Mouse (Mus musculus): Measurements from ENCODE around the gene Pom121l2. TPM values are rescaled to one million over a fixed set of nuclear protein-coding genes. Genes with fewer than 3 reads are reported as not detected.

Gene Pom121l2
- 0.05 and 0.07 TPM in 2 replicates for polyA plus RNA-seq (2015; fragmentation: Nextera tagmentation; extraction: Ambion mirVana)

DNA sequence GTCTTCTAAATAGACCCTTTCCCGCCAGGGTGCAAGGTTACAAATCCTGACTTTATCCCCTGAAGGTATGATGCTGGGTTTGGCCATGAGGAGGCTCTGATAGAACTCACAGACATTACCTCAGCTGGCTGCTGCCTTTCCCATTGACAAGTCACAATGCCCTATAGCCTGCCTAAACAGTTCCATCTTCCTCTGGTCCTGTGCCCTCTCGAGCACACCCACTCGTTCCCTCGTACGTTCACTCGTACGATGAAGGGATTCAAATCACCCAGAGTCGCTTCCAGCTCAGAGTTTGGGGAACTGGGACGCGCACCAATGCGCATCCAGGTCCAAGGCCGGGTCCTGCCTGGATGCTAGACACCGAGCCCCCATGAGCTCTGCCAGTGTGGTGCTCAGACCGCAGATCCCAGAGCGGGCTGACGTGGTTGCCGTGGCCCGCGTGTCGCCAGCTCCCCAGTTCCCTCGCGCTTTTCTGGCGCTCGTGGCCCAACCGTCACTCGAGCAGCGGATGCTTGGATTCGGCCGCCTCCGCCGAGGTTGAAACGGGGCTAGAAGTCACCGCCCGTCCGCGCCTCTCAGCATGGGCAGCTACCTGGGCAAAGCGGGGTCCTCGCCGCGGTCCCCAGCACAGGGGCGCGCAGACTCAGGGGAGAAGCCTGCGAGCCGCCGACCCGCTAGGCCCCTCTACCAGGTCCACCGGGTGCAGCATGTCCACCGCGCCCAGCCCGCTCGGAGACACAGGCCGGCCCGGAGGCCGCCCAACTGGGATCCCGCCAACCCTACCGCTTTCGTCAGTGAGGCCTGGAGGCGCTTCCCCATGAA is at the start of gene Pom121l2:
Gene Pom121l2, plus strand, starts transcription at position 214 of the 822 bp plus-strand sequence.
- Histone ChIP-seq H3K9ac (peak within 1 kb of the TSS; percentile 80), H3K4me1 (peaks cover 8% of the 10 kb centered on the region), H3K4me2 (peak within 1 kb of the TSS; percentile 82), H3K36me3 (no peaks in the 10 kb centered on the region), H3K27ac (replicated peaks) (no peak within 1 kb of the TSS), H3K4me3 (peak within 1 kb of the TSS; percentile 59), H3K27me3 (replicated peaks) (peaks cover 80% of the 10 kb centered on the region), H3K9me3 (no peaks in the 10 kb centered on the region)
- WGBS = under 1% methylated on average over 58 of the region's 58 CpGs
- no peak for ATAC-seq (ENCODE audit: extremely low read depth, insufficient number of reproducible peaks, low FRiP score, low TSS enrichment)

DNA sequence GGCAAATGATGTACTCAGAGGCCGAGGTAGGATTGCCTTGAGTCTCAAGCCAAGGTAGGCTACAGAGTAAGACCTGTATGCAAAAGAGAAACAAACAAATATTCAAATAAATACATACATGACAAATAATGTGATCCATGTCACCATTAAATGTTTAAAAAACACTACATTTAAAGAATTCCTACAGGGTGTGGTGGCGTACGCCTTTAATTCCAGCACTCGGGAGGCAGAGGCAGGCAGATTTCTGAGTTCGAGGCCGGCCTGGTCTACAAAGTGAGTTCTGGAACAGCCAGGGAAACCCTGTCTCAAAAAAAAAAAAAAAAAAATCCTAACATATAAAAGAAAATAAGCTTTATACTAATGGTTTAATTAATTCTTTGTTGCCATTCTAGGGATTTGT is 49.3 kb upstream of the Pom121l2 start:
- 59% methylated on average over 6 of the region's 6 CpGs for WGBS
- Histone ChIP-seq H3K9me3 (no peaks in the 10 kb centered on the region), H3K27ac (replicated peaks) (no peak overlapping the region), H3K27me3 (replicated peaks) (no peaks in the 10 kb centered on the region), H3K9ac (no peak overlapping the region), H3K4me2 (peak overlapping the region; percentile 40), H3K36me3 (no peaks in the 10 kb centered on the region), H3K4me1 (peaks cover 22% of the 10 kb centered on the region; the same call in 1 of the 2 replicates), H3K4me3 (peak overlapping the region; percentile 5; the same call in 1 of the 2 replicates)
- no peak for ATAC-seq (ENCODE audit: extremely low read depth, insufficient number of reproducible peaks, low FRiP score, low TSS enrichment)

DNA sequence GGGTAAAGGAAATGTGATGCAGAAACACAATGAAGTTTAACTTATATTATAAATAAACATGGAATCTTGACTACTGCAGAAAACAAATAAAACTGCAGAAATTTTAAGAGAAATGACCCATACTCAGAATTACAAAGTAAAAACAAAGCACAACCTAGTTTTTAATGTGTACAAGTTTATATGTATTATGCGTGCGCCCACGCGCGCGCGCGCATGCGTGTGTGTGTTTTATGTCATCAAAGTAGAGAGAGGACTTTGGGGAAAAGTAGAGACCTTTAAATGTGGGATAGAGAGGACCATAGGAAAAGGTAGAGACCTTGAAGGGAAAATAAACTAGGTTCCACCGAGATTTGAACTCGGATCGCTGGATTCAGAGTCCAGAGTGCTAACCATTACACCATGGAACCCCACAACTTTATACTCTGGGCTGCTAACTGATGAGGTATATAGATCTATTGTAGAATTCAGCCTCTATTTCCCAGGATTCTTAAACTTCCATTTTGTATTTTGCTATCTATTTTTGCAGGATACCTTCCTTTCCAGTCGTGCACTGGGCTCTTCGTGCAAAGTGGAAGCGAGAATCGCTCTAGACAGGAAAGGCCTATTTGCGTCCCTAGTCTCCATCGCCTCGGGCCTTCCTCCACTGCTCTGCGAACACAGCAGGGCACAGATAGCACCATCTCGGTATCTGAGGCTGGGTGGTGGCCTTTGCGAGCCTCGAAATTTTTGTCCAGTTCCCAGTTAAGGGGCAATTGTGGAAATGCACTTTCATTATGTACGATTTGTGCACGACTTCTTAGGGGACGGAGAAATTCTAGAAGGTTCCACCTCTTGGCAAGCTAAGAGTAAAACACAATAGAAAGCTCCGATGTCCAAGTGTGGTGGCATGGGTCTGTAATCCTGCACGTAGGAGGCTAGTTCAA is 47.1 kb upstream of the Pom121l2 start:
- Histone ChIP-seq H3K36me3 (no peaks in the 10 kb centered on the region), H3K27me3 (replicated peaks) (no peaks in the 10 kb centered on the region), H3K9me3 (no peaks in the 10 kb centered on the region), H3K4me1 (peaks cover 31% of the 10 kb centered on the region; the same call in 1 of the 2 replicates), H3K27ac (replicated peaks) (peak overlapping the region; percentile 54), H3K4me2 (peak overlapping the region; percentile 62), H3K4me3 (peak overlapping the region; percentile 41), H3K9ac (peak overlapping the region; percentile 67)
- WGBS = 11% methylated on average over 28 of the region's 28 CpGs
- ATAC-seq (ENCODE audit: extremely low read depth, insufficient number of reproducible peaks, low FRiP score, low TSS enrichment) = no peak

DNA sequence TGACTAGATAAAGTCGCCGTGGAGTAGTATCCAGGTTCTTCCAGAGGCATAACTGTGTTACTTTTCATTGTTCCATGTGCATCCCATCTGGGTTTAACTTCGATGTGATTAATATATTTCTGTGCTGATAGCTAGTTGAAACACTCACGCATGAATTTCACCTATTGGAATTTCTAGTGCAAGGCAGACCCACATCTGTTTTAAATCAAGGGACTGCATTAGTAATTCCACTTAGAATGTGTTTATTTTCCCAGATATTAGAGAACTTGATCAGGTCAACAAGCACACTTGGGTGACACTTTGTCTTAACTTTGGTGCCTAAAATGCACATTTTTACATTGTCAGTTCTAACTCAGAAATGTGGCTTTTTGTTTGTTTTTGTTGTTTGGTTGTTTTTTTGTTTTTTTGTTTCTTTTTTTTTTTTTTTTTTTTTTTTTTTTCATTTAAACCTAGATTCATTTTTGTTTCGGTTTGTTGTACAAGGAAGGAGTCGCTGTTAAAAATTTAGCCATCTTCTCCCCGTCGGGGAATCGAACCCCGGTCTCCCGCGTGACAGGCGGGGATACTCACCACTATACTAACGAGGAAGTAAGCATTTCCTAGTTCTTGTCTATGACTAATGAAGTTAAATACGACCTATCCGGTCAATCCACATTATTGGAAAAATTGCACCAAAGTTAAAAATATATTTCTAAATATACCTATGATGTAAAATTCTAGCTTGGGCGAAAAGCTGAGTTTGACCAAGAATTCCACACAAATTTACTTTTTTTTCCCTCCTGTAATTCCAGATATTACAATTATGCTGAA is 45.8 kb upstream of the Pom121l2 start:
- ATAC-seq (ENCODE audit: extremely low read depth, insufficient number of reproducible peaks, low FRiP score, low TSS enrichment) = no peak
- WGBS = 14% methylated on average over 17 of the region's 17 CpGs

DNA sequence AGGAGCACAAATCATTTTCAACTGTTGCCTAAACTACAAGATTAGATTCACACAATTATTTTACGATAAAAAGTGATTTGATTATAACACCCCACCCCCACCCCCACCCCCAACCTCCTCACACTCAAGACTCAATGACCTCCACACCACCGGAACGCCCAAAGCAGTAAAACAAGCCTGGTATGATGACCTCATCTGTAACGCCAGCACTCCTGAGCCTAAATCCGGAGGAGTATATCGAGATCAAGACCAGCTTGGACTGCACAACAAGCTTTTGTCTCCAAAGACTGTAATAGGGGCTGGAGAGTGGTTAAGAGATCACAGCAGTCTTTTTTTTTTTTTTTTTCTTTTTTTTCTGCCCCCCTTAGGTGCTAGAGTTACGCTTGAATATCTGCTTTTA is 45.2 kb upstream of the Pom121l2 start:
- Histone ChIP-seq H3K9me3 (no peaks in the 10 kb centered on the region), H3K36me3 (no peaks in the 10 kb centered on the region), H3K9ac (no peak overlapping the region; the same call in 1 of the 2 replicates), H3K4me1 (peaks cover 31% of the 10 kb centered on the region; the same call in 1 of the 2 replicates), H3K27me3 (replicated peaks) (no peaks in the 10 kb centered on the region), H3K4me3 (peak overlapping the region; percentile 49), H3K4me2 (peak overlapping the region; percentile 67), H3K27ac (replicated peaks) (no peak overlapping the region)
- WGBS = 3% methylated on average over 7 of the region's 7 CpGs
- no peak for ATAC-seq (ENCODE audit: extremely low read depth, insufficient number of reproducible peaks, low FRiP score, low TSS enrichment)

More for the DNA sequence above, 45.8 kb upstream of the Pom121l2 start:
- H3K27ac ChIP-seq (replicated peaks) = no peak overlapping the region
- H3K4me2 ChIP-seq = peak overlapping the region; percentile 67
- H3K36me3 ChIP-seq = no peaks in the 10 kb centered on the region
- H3K9me3 ChIP-seq = no peaks in the 10 kb centered on the region
- peak overlapping the region; percentile 49 for H3K4me3 ChIP-seq
- no peak overlapping the region for H3K9ac ChIP-seq
- peaks cover 31% of the 10 kb centered on the region; the same call in 1 of the 2 replicates for H3K4me1 ChIP-seq
- no peaks in the 10 kb centered on the region for H3K27me3 ChIP-seq (replicated peaks)

DNA sequence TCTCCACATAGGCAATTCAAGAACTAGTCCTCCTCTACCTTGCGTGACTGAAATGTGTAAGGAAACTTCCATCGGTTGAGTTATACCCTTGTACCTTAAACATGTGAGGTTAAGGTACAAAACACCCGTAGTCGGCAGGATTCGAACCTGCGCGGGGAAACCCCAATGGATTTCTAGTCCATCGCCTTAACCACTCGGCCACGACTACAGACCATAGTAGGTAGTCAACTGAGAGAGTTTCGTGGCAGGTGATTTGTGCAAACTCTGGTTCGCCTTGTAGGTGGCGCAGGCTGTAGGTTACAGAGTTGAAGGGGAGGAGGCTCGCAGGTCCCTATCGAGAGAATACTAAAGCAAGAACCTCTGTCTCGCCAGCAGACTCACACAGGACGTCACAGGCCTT is 44.0 kb upstream of the Pom121l2 start:
- peak overlapping the region; percentile 49 for H3K4me3 ChIP-seq
- ATAC-seq (ENCODE audit: extremely low read depth, insufficient number of reproducible peaks, low FRiP score, low TSS enrichment) = no peak
- WGBS = 3% methylated on average over 17 of the region's 17 CpGs
- 0 out of 2 replicates have a peak overlapping the region, but pooled peaks have one; percentile 48 for H3K27ac ChIP-seq (replicated peaks)
- no peaks in the 10 kb centered on the region for H3K9me3 ChIP-seq
- H3K9ac ChIP-seq = peak overlapping the region; percentile 71
- H3K4me1 ChIP-seq = peaks cover 27% of the 10 kb centered on the region
- H3K36me3 ChIP-seq = no peaks in the 10 kb centered on the region
- peak overlapping the region; percentile 67 for H3K4me2 ChIP-seq
- no peaks in the 10 kb centered on the region for H3K27me3 ChIP-seq (replicated peaks)

DNA sequence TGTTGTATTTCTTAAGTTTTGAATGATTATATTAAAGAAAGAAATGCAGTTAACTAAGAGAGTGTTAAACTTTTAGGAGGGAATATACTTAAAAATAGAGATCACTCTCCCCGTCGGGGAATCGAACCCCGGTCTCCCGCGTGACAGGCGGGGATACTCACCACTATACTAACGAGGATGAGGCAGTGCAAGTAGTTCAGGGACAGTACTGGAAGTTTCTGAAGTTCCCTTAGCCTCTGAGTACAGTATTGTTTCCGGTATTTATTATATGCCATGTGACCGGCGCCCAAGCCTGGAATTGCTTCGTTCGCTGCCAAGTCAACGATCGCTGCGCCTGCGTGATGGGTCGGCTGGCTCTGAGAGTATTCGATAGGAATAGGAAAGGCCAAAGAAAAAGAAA is 40.8 kb upstream of the Pom121l2 start:
- Histone ChIP-seq H3K4me2 (peak overlapping the region; percentile 77), H3K27ac (replicated peaks) (peak overlapping the region; percentile 54), H3K36me3 (no peaks in the 10 kb centered on the region), H3K4me3 (peak overlapping the region; percentile 66), H3K9ac (peak overlapping the region; percentile 79), H3K4me1 (peaks cover 15% of the 10 kb centered on the region), H3K27me3 (replicated peaks) (no peaks in the 10 kb centered on the region), H3K9me3 (no peaks in the 10 kb centered on the region)
- ATAC-seq (ENCODE audit: extremely low read depth, insufficient number of reproducible peaks, low FRiP score, low TSS enrichment) = 0 out of 2 replicates have a peak, but pooled peaks have one; percentile 52
- under 1% methylated on average over 19 of the region's 19 CpGs for WGBS

DNA sequence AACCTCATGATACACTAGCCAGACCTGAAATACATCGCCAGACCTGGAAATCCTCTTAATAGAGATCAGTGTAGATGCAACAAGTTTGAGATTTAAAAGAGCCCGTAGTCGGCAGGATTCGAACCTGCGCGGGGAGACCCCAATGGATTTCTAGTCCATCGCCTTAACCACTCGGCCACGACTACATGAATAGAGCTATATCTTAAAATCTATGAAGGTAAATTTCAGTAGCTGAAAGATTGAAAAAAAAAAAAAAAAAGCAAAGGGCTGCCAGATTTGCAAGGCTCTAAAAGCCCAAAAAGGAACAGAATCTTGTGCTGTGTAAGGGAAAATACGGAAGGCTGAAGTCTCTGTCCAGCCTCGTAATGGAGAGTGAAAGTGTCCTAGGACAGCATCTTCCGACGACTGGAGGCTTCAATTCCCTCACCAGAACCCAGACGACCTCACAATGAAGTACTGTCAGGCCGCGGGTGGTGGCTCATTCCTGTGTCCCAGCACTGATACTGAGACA is 40.1 kb upstream of the Pom121l2 start:
- ATAC-seq (ENCODE audit: extremely low read depth, insufficient number of reproducible peaks, low FRiP score, low TSS enrichment) = no peak
- Histone ChIP-seq H3K9me3 (no peaks in the 10 kb centered on the region), H3K4me1 (peaks cover 17% of the 10 kb centered on the region), H3K4me3 (peak overlapping the region; percentile 66), H3K27ac (replicated peaks) (peak overlapping the region; percentile 54), H3K9ac (peak overlapping the region; percentile 79), H3K27me3 (replicated peaks) (no peaks in the 10 kb centered on the region), H3K4me2 (peak overlapping the region; percentile 77), H3K36me3 (no peaks in the 10 kb centered on the region)
- under 1% methylated on average over 16 of the region's 16 CpGs for WGBS

DNA sequence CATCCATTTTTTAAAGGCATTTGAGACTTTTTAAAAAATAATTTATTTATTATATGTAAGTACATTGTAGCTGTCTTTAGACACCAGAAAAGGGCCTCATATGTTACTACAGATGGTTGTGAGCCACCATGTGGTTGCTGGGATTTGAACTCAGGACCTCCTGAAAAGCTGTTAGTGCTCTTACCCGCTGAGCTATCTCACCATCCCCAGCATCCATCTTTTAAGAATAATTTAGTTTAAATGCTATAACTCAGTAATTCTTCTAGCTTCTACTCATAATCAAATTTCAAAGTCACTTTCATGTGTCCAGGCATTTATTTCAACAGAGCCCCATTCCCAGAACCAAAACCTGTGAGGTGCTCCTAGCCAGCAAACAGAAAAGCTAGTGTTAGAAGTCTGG is 37.4 kb upstream of the Pom121l2 start:
- H3K27ac ChIP-seq (replicated peaks) = no peak overlapping the region
- no peak overlapping the region for H3K4me2 ChIP-seq
- H3K4me3 ChIP-seq = no peak overlapping the region
- 61% methylated on average over 1 of the region's 1 CpGs for WGBS
- peaks cover 9% of the 10 kb centered on the region for H3K36me3 ChIP-seq
- H3K4me1 ChIP-seq = peaks cover 7% of the 10 kb centered on the region
- no peak overlapping the region for H3K9ac ChIP-seq
- ATAC-seq (ENCODE audit: extremely low read depth, insufficient number of reproducible peaks, low FRiP score, low TSS enrichment) = no peak
- H3K9me3 ChIP-seq = no peaks in the 10 kb centered on the region
- no peaks in the 10 kb centered on the region for H3K27me3 ChIP-seq (replicated peaks)

DNA sequence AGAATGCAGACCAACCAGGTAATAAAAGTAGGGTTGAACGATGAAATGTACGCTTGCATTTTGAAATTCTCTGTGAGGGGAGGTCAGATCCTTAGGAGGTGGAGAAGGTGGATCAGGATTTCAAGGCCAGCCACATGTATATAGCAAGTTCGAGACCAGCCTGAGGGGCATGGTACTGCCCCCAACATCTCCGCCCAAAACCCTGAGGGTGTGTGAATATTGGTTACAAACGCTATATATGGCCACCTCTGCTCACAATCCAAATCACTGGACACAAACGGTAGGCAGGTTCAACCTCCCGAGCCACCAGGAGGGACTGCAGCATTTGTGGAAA is 36.4 kb upstream of the Pom121l2 start:
- Histone ChIP-seq H3K36me3 (peaks cover 18% of the 10 kb centered on the region), H3K27ac (replicated peaks) (peak overlapping the region; percentile 73; the same call in 1 of the 2 replicates), H3K9me3 (no peaks in the 10 kb centered on the region), H3K4me3 (peak overlapping the region; percentile 78), H3K4me1 (peaks cover 7% of the 10 kb centered on the region), H3K4me2 (peak overlapping the region; percentile 84), H3K9ac (peak overlapping the region; percentile 87), H3K27me3 (replicated peaks) (no peaks in the 10 kb centered on the region)
- WGBS = under 1% methylated on average over 7 of the region's 7 CpGs
- ATAC-seq (ENCODE audit: extremely low read depth, insufficient number of reproducible peaks, low FRiP score, low TSS enrichment) = no peak
